9 mouse cellular contexts compared by ENCODE assay signal in the genomic region with DNA sequence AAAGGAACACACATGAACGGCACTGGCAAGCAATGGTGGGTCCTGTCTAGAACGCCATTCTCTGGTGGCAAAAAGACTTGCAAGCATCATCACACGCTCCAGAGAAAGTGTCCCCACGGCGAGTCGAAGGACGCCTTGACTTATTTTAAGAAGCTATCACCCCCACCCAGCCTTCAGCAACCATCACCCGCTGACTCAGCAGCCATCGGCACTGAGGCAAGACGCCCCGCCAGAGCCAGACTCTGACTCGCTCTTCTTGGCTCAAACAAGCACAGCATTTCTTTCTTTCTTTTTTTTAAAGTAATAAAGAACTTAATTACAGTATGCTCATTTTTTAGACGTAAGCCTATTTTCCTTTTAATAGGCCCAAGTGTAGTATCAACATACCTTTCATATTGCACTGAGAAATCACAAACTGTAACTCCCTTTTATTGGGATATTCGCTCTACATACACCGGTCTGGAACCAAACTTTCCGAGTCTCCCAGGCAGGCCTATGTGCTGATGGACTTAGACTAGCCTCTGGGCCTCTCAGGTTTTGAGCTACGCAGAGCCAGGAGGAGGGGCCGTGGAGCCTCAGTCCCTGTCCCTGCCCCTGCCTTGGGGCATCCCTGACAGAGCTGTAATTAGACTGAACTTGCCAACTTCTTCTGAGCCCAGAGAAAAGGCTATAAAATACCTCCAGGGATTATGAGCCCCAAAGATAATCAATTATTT. TPM values are rescaled to one million over a fixed set of nuclear protein-coding genes. Genes with fewer than 3 reads are reported as not detected.
DNase-seq lines count a peak whose midpoint lies in the region; ATAC-seq and TF ChIP-seq lines count a peak whose summit lies in the region.
"Had no signal": no experiment of that assay in that cellular context is flagged by ENCODE, and none has a peak within 500 bp of the region (broad histone marks: within the 10 kb centered on the region; RNA-seq: fewer than 3 reads in every experiment).

No protein-coding gene starts in this region.

- TF ChIP-seq CTCF in kidney, adult 2 months (conservative IDR thresholded peaks at IDR 0.05; ENCODE audit: insufficient read depth, insufficient read length, low read depth, low read length) = no peak

- whole genome bisulfite sequencing in kidney, adult 2 months = 71% methylated on average over 18 of the region's 18 CpGs
- 52% methylated on average over 18 of the region's 18 CpGs for WGBS in forebrain, embryonic 14.5 days
- 46% methylated on average over 18 of the region's 18 CpGs for WGBS in limb, embryonic 13.5 days

- no peak overlapping the region for H3K4me2 ChIP-seq in forebrain, embryonic 14.5 days (ENCODE audit: low read length)
- peak overlapping the region; percentile 15; the same call in 1 of the 2 replicates for H3K4me2 ChIP-seq in limb, embryonic 13.5 days (replicated peaks)

- no peaks in the 10 kb centered on the region for H3K36me3 ChIP-seq in kidney, adult 2 months (ENCODE audit: control insufficient read depth, insufficient read depth, low read length)
- no peaks in the 10 kb centered on the region for H3K36me3 ChIP-seq in forebrain, embryonic 14.5 days (ENCODE audit: control insufficient read depth, insufficient read depth, low read length)
- no peaks in the 10 kb centered on the region for H3K36me3 ChIP-seq in limb, embryonic 13.5 days

- H3K9ac ChIP-seq in forebrain, embryonic 14.5 days (ENCODE audit: low read length) = no peak overlapping the region
- H3K9ac ChIP-seq in limb, embryonic 13.5 days = no peak overlapping the region; the same call in 1 of the 2 replicates

- no peaks in the 10 kb centered on the region for H3K9me3 ChIP-seq in forebrain, embryonic 14.5 days (replicated peaks; ENCODE audit: control insufficient read depth, low read length)
- no peaks in the 10 kb centered on the region for H3K9me3 ChIP-seq in limb, embryonic 13.5 days

- ATAC-seq in forebrain, embryonic 14.5 days = no peak
- peak; percentile 49 for ATAC-seq in limb, embryonic 13.5 days (ENCODE audit: low FRiP score, low read depth)

- H3K27ac ChIP-seq in kidney, adult 2 months (ENCODE audit: insufficient read depth, low read depth, low read length) = no peak overlapping the region
- no peak overlapping the region for H3K27ac ChIP-seq in forebrain, embryonic 14.5 days (ENCODE audit: low read depth, low read length)
- peak overlapping the region; percentile 45; the same call in 1 of the 2 replicates for H3K27ac ChIP-seq in limb, embryonic 13.5 days
- H3K27ac ChIP-seq: layer of hippocampus, adult 2 months had no signal

- TF ChIP-seq POLR2A in kidney, adult 2 months (IDR thresholded peaks at IDR 0.05; ENCODE audit: low read depth, low read length) = no peak

- no peaks in the 10 kb centered on the region for H3K4me1 ChIP-seq in kidney, adult 2 months (ENCODE audit: control insufficient read depth, insufficient read depth, low read length)
- peaks cover 33% of the 10 kb centered on the region for H3K4me1 ChIP-seq in forebrain, embryonic 14.5 days (ENCODE audit: control insufficient read depth, insufficient read depth, low read length)
- peaks cover 78% of the 10 kb centered on the region for H3K4me1 ChIP-seq in limb, embryonic 13.5 days
- H3K4me1 ChIP-seq: megakaryocyte, embryonic 14.5 days had no signal

- DNase-seq in kidney, postnatal 4 days = peak; percentile 44 to 48
- DNase-seq in kidney, adult 2 months = no peak
- DNase-seq in brain, adult 2 months (ENCODE audit: low read depth, low spot score) = peak; percentile 80
- peak; percentile 45 for DNase-seq in forebrain, embryonic 14.5 days (ENCODE audit: low spot score)
- no peak for DNase-seq in liver
- no peak for DNase-seq in thymus, postnatal 0 days (ENCODE audit: low spot score)

- no peak overlapping the region for H3K4me3 ChIP-seq in kidney, adult 2 months (ENCODE audit: insufficient read depth, low read depth, low read length)
- no peak overlapping the region for H3K4me3 ChIP-seq in forebrain, embryonic 14.5 days (ENCODE audit: low read depth, low read length)
- H3K4me3 ChIP-seq in limb, embryonic 13.5 days = no peak overlapping the region
- H3K4me3 ChIP-seq: layer of hippocampus, adult 2 months; megakaryocyte, embryonic 14.5 days had no signal

- no peaks in the 10 kb centered on the region for H3K27me3 ChIP-seq in kidney, adult 2 months (replicated peaks; ENCODE audit: control insufficient read depth, insufficient read depth, low read length)
- no peaks in the 10 kb centered on the region for H3K27me3 ChIP-seq in forebrain, embryonic 14.5 days (replicated peaks; ENCODE audit: control insufficient read depth, insufficient read depth, low read length)
- 0 out of 2 replicates have a peak, but pooled peaks cover 2% of the 10 kb centered on the region for H3K27me3 ChIP-seq in limb, embryonic 13.5 days

RNA-seq across cellular contexts. Expression of a gene that starts 55.3 kb away (rescaled TPM):
- polyA plus RNA-seq in kidney, adult 2 months (2012; rRNA removed) = 3.7 and 6.0 TPM in 2 replicates
- 2.2 and 2.6 TPM in 2 replicates for polyA plus RNA-seq in forebrain, embryonic 14.5 days (2014; fragmentation: Nextera tagmentation; extraction: Ambion mirVana)
- polyA plus RNA-seq in limb, embryonic 13.5 days (2015; fragmentation: Nextera tagmentation; extraction: Ambion mirVana) = 25.7 and 25.8 TPM in 2 replicates
- 0.61 and 0.80 TPM in 2 replicates for polyA plus RNA-seq in thymus, postnatal 0 days (2015; fragmentation: Nextera tagmentation; extraction: Ambion mirVana)

Comparison
In these comparisons a context has a peak if more than half of its experiments do, and no peak if none do; other contexts are left out.
1. DNase-seq: peak in kidney, postnatal 4 days (2 of 2), brain, adult 2 months (single experiment) and forebrain, embryonic 14.5 days (single experiment); none in kidney, adult 2 months (single experiment), liver (single experiment) and thymus, postnatal 0 days (single experiment).